Mouse (Mus musculus): ENCODE data around the gene Vangl2.
A peak's percentile ranks its signal among the peaks of the same experiment; 100 is the strongest.

- TF ChIP-seq CTCF (IDR thresholded peaks at IDR 0.05; ENCODE audit: extremely low read depth, insufficient read depth, low read length) (peak; percentile 76), POLR2A (IDR thresholded peaks at IDR 0.05; ENCODE audit: extremely low read depth, insufficient read depth, low read length) (no peak)
Measured at GRCm38 (mm10) chr1:172046938-172047337, 18.7 kb upstream of the Vangl2 start.

Data from cortical plate, adult 2 months (tissue).